Mouse (Mus musculus) layer of hippocampus, adult 2 months (tissue): ENCODE results near the gene Prpf19. TPM values are rescaled to one million over a fixed set of nuclear protein-coding genes. Genes with fewer than 3 reads are reported as not detected.
A peak's percentile ranks its signal among the peaks of the same experiment; 100 is the strongest.

Source experiments
- DNase-seq, 2 experiments: peaks; one replicate each; pipeline ENCODE4 v3.0.0; 2022; ENCODE audit warnings: low spot score in 2 of 2
- H3K27ac ChIP-seq: fragments of 200-600 bp; 2 replicates; pipeline ENCODE4 v1.8.1; 2022
- H3K4me3 ChIP-seq: fragments of 200-600 bp; 2 replicates; pipeline ENCODE4 v1.8.1; 2022; ENCODE audit warnings: mild to moderate bottlenecking
- CTCF ChIP-seq: fragments of 200-600 bp; conservative IDR thresholded peaks from 2 replicates; pipeline ENCODE4 v1.8.1; 2022; ENCODE audit warnings: antibody characterized with exemption, mild to moderate bottlenecking, moderate library complexity
- total RNA-seq, 2 experiments: library from RNA; stranded (reverse); gene quantifications; 2 replicates each; pipeline ENCODE4 v1.2.3; 2021

The Prpf19 gene
- total RNA-seq, 2 experiments from 2014 or later, result 196 to 198 TPM

GRCm38 (mm10) chr19:10901046-10901445 is 6.0 kb downstream of the Prpf19 start:
- no peak for DNase-seq
- Histone ChIP-seq H3K27ac (no peak overlapping the region), H3K4me3 (no peak overlapping the region)
- TF ChIP-seq CTCF, result no peak

GRCm38 (mm10) chr19:10904512-10904911 is 9.5 kb downstream of the Prpf19 start:
- Histone ChIP-seq H3K4me3 (no peak overlapping the region), H3K27ac (peak overlapping the region; percentile 86)
- no peak for TF ChIP-seq CTCF
- no peak for DNase-seq

- Histone ChIP-seq H3K4me3 (no peak overlapping the region; the same call in 1 of the 2 replicates), H3K27ac (peak overlapping the region; percentile 86)
- TF ChIP-seq CTCF, result peak; percentile 43
- peak; percentile 55 to 75 for DNase-seq
These were observed 10.1 kb downstream of the Prpf19 start for GRCm38 (mm10) chr19:10904927-10905727.

- no peak for TF ChIP-seq CTCF
- H3K27ac ChIP-seq, result peak overlapping the region; percentile 86
- no peak overlapping the region; the same call in 1 of the 2 replicates for H3K4me3 ChIP-seq
- DNase-seq, result no peak
These were observed 10.6 kb downstream of the Prpf19 start for GRCm38 (mm10) chr19:10905728-10906000.

- peak; percentile 89 for TF ChIP-seq CTCF
- peak; percentile 34 to 63 for DNase-seq
- no peak overlapping the region for H3K4me3 ChIP-seq
- H3K27ac ChIP-seq, result no peak overlapping the region
These were observed 12.9 kb downstream of the Prpf19 start for GRCm38 (mm10) chr19:10907891-10908290.

GRCm38 (mm10) chr19:10909087-10909721 is 14.2 kb downstream of the Prpf19 start:
- Histone ChIP-seq H3K4me3 (no peak overlapping the region), H3K27ac (no peak overlapping the region)
- DNase-seq, result no peak
- no peak for TF ChIP-seq CTCF

GRCm38 (mm10) chr19:10914291-10914690 is 19.3 kb downstream of the Prpf19 start:
- H3K4me3 ChIP-seq, result no peak overlapping the region
- no peak overlapping the region for H3K27ac ChIP-seq
- no peak for TF ChIP-seq CTCF
- no peak for DNase-seq

- DNase-seq, result no peak
- Histone ChIP-seq H3K27ac (no peak overlapping the region), H3K4me3 (no peak overlapping the region)
- no peak for TF ChIP-seq CTCF
These were observed 19.8 kb downstream of the Prpf19 start for GRCm38 (mm10) chr19:10914870-10915269.

- no peak for DNase-seq
- no peak for TF ChIP-seq CTCF
- H3K27ac ChIP-seq, result no peak overlapping the region
- no peak overlapping the region for H3K4me3 ChIP-seq
These were observed 21.5 kb downstream of the Prpf19 start for GRCm38 (mm10) chr19:10916506-10916905.

GRCm38 (mm10) chr19:10918321-10918991 is 23.4 kb downstream of the Prpf19 start:
- DNase-seq, result no peak
- no peak for TF ChIP-seq CTCF
- Histone ChIP-seq H3K4me3 (no peak overlapping the region), H3K27ac (no peak overlapping the region)

- Histone ChIP-seq H3K27ac (no peak within 1 kb of the TSS), H3K4me3 (no peak within 1 kb of the TSS)
- DNase-seq, result no peak
- TF ChIP-seq CTCF, result no peak
These were observed 25.5 kb downstream of the Prpf19 start, which contains the start of gene Zp1 for GRCm38 (mm10) chr19:10920532-10920931. TSS of gene Zp1 (minus strand) at chr19:10920632.

- TF ChIP-seq CTCF, result no peak
- Histone ChIP-seq H3K4me3 (no peak overlapping the region), H3K27ac (no peak overlapping the region)
- no peak for DNase-seq
These were observed 26.0 kb downstream of the Prpf19 start for GRCm38 (mm10) chr19:10921058-10921457.

GRCm38 (mm10) chr19:10924220-10924619 is 29.2 kb downstream of the Prpf19 start:
- no peak for DNase-seq
- Histone ChIP-seq H3K4me3 (no peak overlapping the region), H3K27ac (no peak overlapping the region)
- no peak for TF ChIP-seq CTCF

GRCm38 (mm10) chr19:10926123-10926621 is 31.1 kb downstream of the Prpf19 start:
- no peak overlapping the region for H3K27ac ChIP-seq

More at GRCm38 (mm10) chr19:10926123-10926621, 31.1 kb downstream of the Prpf19 start:
- no peak for DNase-seq
- H3K4me3 ChIP-seq, result no peak overlapping the region
- no peak for TF ChIP-seq CTCF
